Mouse (Mus musculus) forebrain, postnatal 0 days (tissue): ENCODE data around the gene Adgrf5. TPM values are rescaled to one million over a fixed set of nuclear protein-coding genes. Genes with fewer than 3 reads are reported as not detected.

ENCODE experiments used
- ATAC-seq: fragments of 200-750 bp; cut with Nextera tagmentation; 2 replicates; pipeline ENCODE4 v1.8.0; 2017; ENCODE audit warnings: mild to moderate bottlenecking, moderate library complexity
- DNase-seq: peaks from one replicate; pipeline ENCODE4 v3.0.0-alpha.2; 2015
- H3K27ac ChIP-seq: fragments of 300-500 bp; sonication (generic); 2 replicates; pipeline ENCODE4 v1.5.1; 2014; ENCODE audit warnings: low read depth, mild to moderate bottlenecking, antibody characterized with exemption, low read length, moderate library complexity, mixed read lengths
- H3K27me3 ChIP-seq: fragments of 300-500 bp; sonication (generic); 2 replicates; pipeline ENCODE4 v1.6.1; 2014; ENCODE audit warnings: mild to moderate bottlenecking, low read length, mixed read lengths; ENCODE audit not compliant: insufficient read depth
- H3K36me3 ChIP-seq: fragments of 300-500 bp; sonication (generic); 2 replicates; pipeline ENCODE4 v1.6.1; 2014; ENCODE audit warnings: mild to moderate bottlenecking, moderate library complexity; ENCODE audit not compliant: insufficient read depth
- H3K4me1 ChIP-seq: fragments of 300-500 bp; sonication (generic); 2 replicates; pipeline ENCODE4 v1.6.1; 2014; ENCODE audit warnings: antibody characterized with exemption; ENCODE audit not compliant: insufficient read depth
- H3K4me2 ChIP-seq: fragments of 300-500 bp; sonication (generic); 2 replicates; pipeline ENCODE4 v1.6.1; 2014; ENCODE audit warnings: low read depth, mild to moderate bottlenecking, moderate library complexity
- H3K4me3 ChIP-seq: fragments of 300-500 bp; sonication (generic); 2 replicates; pipeline ENCODE4 v1.5.1; 2014; ENCODE audit warnings: low read depth, low read length, mixed read lengths
- H3K9ac ChIP-seq: fragments of 300-500 bp; sonication (generic); 2 replicates; pipeline ENCODE4 v1.6.1; 2014; ENCODE audit warnings: mild to moderate bottlenecking
- H3K9me3 ChIP-seq: fragments of 300-500 bp; sonication (generic); 2 replicates; pipeline ENCODE4 v1.6.1; 2016; ENCODE audit warnings: low read length
- CTCF ChIP-seq: sonication (generic); IDR thresholded peaks from 2 replicates; pipeline ENCODE4 v1.5.1; 2016; ENCODE audit warnings: antibody characterized with exemption, control low read depth, low read depth
- WGBS: fragments of 180-500 bp; shearing (Covaris S2); extraction: QIAGEN DNeasy Blood & Tissue Kit; methylation state at CpG from one replicate; pipeline ENCODE4 v1.1.7; 2014; 5-methylcytosine and 5-hydroxymethylcytosine counted together
- polyA plus RNA-seq: library from polyadenylated mRNA; unstranded; fragments of >200 nt; fragmentation: Nextera tagmentation; extraction: Ambion mirVana; gene quantifications from 2 replicates; pipeline ENCODE4 v1.2.1, GENCODE M21; 2015
- total RNA-seq: library from RNA; depleted of rRNA; stranded (reverse); fragments of >200 nt; gene quantifications from 2 replicates; pipeline ENCODE4 v1.2.3, GENCODE M21; 2014

The Adgrf5 gene
- total and polyA plus RNA-seq, 2 experiments from 2014 or later, result 5.2 to 24.4 TPM

DNA sequence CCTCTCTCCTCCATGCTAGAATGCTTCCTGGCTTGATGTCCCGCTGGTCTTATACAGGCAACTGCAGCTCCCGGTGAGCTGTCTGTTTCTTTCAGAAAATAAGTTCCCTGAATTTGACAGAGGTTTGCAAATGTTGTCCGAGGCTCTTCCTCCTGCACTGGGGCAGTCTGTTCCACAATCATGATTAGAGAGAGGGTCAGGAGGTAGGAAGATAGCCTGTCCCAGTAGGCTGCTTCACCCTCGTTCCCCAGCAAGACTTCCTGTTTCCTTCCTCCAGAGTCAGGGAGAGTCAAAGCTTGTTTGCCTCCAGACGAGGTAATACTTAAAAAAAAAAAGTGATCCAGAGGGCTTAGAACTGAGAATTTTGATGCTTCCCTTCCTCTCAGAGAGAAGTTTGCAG is 16.3 kb downstream of the Adgrf5 start:
- 75% methylated on average over 5 of the region's 5 CpGs for WGBS
- no peaks in the 10 kb centered on the region for H3K9me3 ChIP-seq
- ATAC-seq (no peak), DNase-seq (no peak)
- no peaks in the 10 kb centered on the region for H3K4me1 ChIP-seq
- H3K27me3 ChIP-seq, result no peaks in the 10 kb centered on the region
- no peaks in the 10 kb centered on the region for H3K36me3 ChIP-seq
- H3K4me2 ChIP-seq, result no peak overlapping the region
- no peak overlapping the region for H3K4me3 ChIP-seq
- TF ChIP-seq CTCF, result no peak
- no peak overlapping the region for H3K27ac ChIP-seq
- no peak overlapping the region for H3K9ac ChIP-seq

DNA sequence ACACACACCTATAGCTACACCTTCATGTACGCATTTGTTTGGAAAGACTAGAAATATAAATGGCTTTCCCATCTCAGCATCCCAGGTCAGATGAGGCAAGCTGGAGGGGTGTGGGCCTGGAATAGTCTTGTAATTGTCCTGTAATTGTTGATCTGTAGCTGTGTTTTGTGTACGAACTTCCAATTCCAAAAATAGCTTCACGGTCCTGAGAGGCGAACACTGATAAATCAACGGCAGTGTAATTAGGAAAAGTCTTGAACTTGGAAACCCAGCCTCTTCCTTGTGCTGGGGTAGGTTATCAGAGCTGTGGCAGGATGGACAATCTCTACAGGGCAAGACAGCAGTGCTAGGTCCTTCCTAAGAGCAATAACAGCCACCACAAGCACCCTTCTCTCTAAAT is 18.5 kb downstream of the Adgrf5 start:
- Histone ChIP-seq H3K27ac (no peak overlapping the region), H3K36me3 (no peaks in the 10 kb centered on the region), H3K9me3 (no peaks in the 10 kb centered on the region), H3K27me3 (no peaks in the 10 kb centered on the region), H3K4me3 (no peak overlapping the region), H3K9ac (no peak overlapping the region), H3K4me1 (no peaks in the 10 kb centered on the region), H3K4me2 (no peak overlapping the region)
- no peak for DNase-seq
- TF ChIP-seq CTCF, result no peak
- 90% methylated on average over 5 of the region's 5 CpGs for WGBS
- no peak for ATAC-seq

DNA sequence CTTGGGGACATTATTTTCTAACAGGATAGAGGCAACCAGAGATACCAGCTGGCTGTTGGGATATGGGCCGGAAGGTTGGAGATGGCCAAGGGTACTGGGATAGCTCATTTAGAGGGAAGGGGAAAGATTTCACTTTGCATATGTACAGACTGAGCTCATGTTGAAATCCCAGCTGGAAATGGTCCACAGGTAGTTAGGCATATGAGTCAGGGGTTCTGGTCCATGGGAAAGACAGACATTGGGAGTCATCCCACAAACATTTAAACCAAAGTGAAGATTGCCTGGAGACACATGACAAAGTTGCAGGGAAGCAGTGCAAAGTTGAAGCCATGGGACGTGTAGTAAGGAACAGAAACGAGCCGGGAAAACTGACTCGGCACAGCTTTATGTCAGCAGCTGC is 26.1 kb downstream of the Adgrf5 start:
- 89% methylated on average over 5 of the region's 5 CpGs for WGBS
- H3K4me2 ChIP-seq, result no peak overlapping the region

DNA sequence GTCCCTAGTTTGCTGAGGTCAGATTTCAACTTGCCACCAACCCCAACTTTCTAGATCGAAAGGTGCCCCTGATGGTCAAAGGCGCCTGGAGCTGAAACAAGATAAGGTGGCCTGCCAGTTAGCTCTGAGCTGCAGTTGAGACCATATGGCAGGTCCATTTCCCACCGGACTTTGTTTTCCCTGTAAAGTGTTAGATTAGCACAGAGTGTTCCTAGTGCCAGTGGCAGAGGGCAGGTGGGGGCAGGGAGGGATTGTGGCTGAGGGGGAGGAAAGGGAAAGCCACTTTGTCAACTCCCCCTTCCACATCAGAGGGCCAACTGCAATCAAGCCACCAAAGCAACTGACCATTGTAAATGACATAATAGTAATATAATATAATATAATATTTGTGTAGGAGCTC is 26.9 kb downstream of the Adgrf5 start:
- no peak overlapping the region for H3K27ac ChIP-seq
- H3K4me2 ChIP-seq, result no peak overlapping the region
- 73% methylated on average over 3 of the region's 3 CpGs for WGBS
- H3K4me1 ChIP-seq, result no peaks in the 10 kb centered on the region
- no peak overlapping the region for H3K4me3 ChIP-seq
- ATAC-seq (no peak), DNase-seq (no peak)
- no peaks in the 10 kb centered on the region for H3K27me3 ChIP-seq
- no peak for TF ChIP-seq CTCF
- H3K9ac ChIP-seq, result no peak overlapping the region
- H3K36me3 ChIP-seq, result no peaks in the 10 kb centered on the region
- H3K9me3 ChIP-seq, result no peaks in the 10 kb centered on the region

More for the DNA sequence above, 26.1 kb downstream of the Adgrf5 start:
- no peak for ATAC-seq
- no peaks in the 10 kb centered on the region for H3K27me3 ChIP-seq
- no peak for TF ChIP-seq CTCF
- no peaks in the 10 kb centered on the region for H3K4me1 ChIP-seq
- H3K9me3 ChIP-seq, result no peaks in the 10 kb centered on the region
- H3K36me3 ChIP-seq, result no peaks in the 10 kb centered on the region
- H3K27ac ChIP-seq, result no peak overlapping the region
- no peak overlapping the region for H3K9ac ChIP-seq
- no peak overlapping the region for H3K4me3 ChIP-seq
- no peak for DNase-seq

DNA sequence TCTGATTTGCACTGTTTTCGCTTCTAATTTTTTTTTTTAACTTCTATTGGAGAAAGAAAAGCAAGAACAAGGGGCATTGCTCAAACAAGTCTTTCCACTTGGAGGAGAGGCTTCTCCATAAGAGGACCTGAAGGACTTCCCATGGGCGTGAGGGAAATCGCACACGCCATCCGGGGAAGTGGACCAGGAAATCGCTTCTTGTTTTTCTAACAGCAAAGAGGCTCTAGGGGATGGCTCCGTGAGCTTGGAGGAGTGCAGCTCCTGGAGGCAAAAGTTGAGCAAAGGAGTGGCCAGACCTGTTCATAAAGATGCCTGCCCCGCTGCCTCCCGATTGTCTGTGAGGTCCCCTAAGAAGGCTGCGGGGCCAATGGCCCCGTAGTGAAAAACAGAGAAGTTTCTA is 29.0 kb downstream of the Adgrf5 start:
- no peak for ATAC-seq
- H3K4me3 ChIP-seq, result no peak overlapping the region
- DNase-seq, result no peak
- H3K27me3 ChIP-seq, result no peaks in the 10 kb centered on the region
- TF ChIP-seq CTCF, result no peak
- H3K4me2 ChIP-seq, result no peak overlapping the region
- H3K4me1 ChIP-seq, result no peaks in the 10 kb centered on the region
- no peaks in the 10 kb centered on the region for H3K9me3 ChIP-seq
- H3K36me3 ChIP-seq, result no peaks in the 10 kb centered on the region
- no peak overlapping the region for H3K27ac ChIP-seq
- H3K9ac ChIP-seq, result no peak overlapping the region
- WGBS, result 89% methylated on average over 11 of the region's 11 CpGs

DNA sequence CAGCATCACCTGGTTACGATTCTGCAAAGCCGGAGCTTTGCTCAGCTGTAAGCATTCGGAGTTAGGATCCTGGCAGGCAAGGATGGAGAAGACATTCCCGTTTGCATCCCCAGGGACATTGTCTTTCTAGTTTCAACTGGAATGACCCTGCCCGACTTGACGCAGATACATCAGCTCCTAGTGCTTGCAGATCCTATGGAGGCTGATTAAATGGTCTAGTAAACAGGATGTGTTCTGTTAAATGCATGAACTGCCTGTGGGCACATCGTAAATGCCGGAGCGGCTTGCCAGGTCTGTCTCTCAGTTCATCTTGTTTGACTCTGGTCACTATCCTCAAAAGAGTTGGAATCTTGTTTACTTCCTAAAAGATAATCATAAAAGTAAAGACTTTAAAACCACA is 31.9 kb downstream of the Adgrf5 start:
- no peak for TF ChIP-seq CTCF
- Histone ChIP-seq H3K4me1 (no peaks in the 10 kb centered on the region), H3K4me2 (no peak overlapping the region), H3K27me3 (no peaks in the 10 kb centered on the region), H3K9me3 (no peaks in the 10 kb centered on the region), H3K27ac (no peak overlapping the region), H3K36me3 (no peaks in the 10 kb centered on the region), H3K9ac (no peak overlapping the region), H3K4me3 (no peak overlapping the region)
- ATAC-seq (no peak), DNase-seq (no peak)
- 82% methylated on average over 9 of the region's 9 CpGs for WGBS

DNA sequence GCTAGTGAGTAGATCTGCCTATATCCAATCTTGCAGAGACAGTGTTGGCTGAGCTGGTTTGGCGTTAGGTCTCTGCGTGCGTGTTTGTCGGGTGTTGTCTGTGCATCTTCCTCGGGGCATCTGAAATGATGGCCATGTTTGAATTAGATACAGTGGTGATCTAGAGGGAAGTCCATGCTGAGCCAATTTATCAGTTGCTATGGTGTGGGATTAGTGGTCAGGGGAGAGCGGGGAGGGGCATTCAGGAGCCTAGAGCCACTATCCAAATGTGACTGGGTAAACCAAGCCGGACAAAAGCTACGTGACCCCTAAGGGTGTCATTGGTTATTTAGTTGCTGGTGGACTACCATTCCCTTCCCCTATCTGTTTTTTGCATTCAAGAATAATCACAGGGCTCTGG is 33.4 kb downstream of the Adgrf5 start:
- H3K9ac ChIP-seq, result no peak overlapping the region
- H3K9me3 ChIP-seq, result no peaks in the 10 kb centered on the region
- H3K36me3 ChIP-seq, result no peaks in the 10 kb centered on the region
- H3K4me1 ChIP-seq, result no peaks in the 10 kb centered on the region
- H3K27ac ChIP-seq, result no peak overlapping the region
- no peak overlapping the region for H3K4me3 ChIP-seq
- no peak for ATAC-seq
- H3K27me3 ChIP-seq, result no peaks in the 10 kb centered on the region
- TF ChIP-seq CTCF, result no peak
- no peak overlapping the region for H3K4me2 ChIP-seq
- no peak for DNase-seq
- 71% methylated on average over 8 of the region's 8 CpGs for WGBS
